ENCODE assay signal across 9 mouse cellular contexts in genomic region chr8:91132731-91133130, GRCm38 (mm10).
DNase-seq lines count a peak whose midpoint lies in the region; ATAC-seq and TF ChIP-seq lines count a peak whose summit lies in the region.
"Had no signal": no experiment of that assay in that cellular context is flagged by ENCODE, and none has a peak within 500 bp of the region (broad histone marks: within the 10 kb centered on the region; RNA-seq: fewer than 3 reads in every experiment).

No protein-coding gene starts in this region.

- DNase-seq in kidney, postnatal 0 days (ENCODE audit: low spot score): no peak
- no peak for DNase-seq in kidney, adult 18-20 months
- DNase-seq in adrenal gland, postnatal 36 days: no peak
- no peak for DNase-seq in spleen, postnatal 10 days (ENCODE audit: low spot score in 2 of 2)
- DNase-seq in kidney, adult 8-10 months: no peak
- DNase-seq: thymus, postnatal 14 days had no signal

- H3K36me3 ChIP-seq in kidney, postnatal 0 days (ENCODE audit: insufficient read depth, low read length): peaks cover 18% of the 10 kb centered on the region; the same call in 1 of the 2 replicates
- H3K36me3 ChIP-seq in embryonic facial prominence, embryonic 15.5 days: peaks cover 21% of the 10 kb centered on the region
- peaks cover 14% of the 10 kb centered on the region; the same call in 1 of the 2 replicates for H3K36me3 ChIP-seq in intestine, embryonic 15.5 days
- peaks cover 6% of the 10 kb centered on the region for H3K36me3 ChIP-seq in myocyte (ENCODE audit: control insufficient read depth, insufficient read depth)

- H3K79me2 ChIP-seq in myocyte (ENCODE audit: control insufficient read depth, insufficient read depth): no peaks in the 10 kb centered on the region

- no peaks in the 10 kb centered on the region for H3K27me3 ChIP-seq in kidney, postnatal 0 days (ENCODE audit: insufficient read depth, low read length)
- H3K27me3 ChIP-seq in embryonic facial prominence, embryonic 15.5 days: no peaks in the 10 kb centered on the region
- H3K27me3 ChIP-seq in intestine, embryonic 15.5 days (replicated peaks): no peaks in the 10 kb centered on the region
- H3K27me3 ChIP-seq in myocyte (ENCODE audit: control insufficient read depth, insufficient read depth, insufficient read length): no peaks in the 10 kb centered on the region

- H3K4me3 ChIP-seq in kidney, postnatal 0 days (replicated peaks; ENCODE audit: low read depth, low read length): peak overlapping the region; percentile 90
- peak overlapping the region; percentile 98 for H3K4me3 ChIP-seq in embryonic facial prominence, embryonic 15.5 days (replicated peaks)
- H3K4me3 ChIP-seq in intestine, embryonic 15.5 days (replicated peaks): peak overlapping the region; percentile 93
- H3K4me3 ChIP-seq in myocyte: peak overlapping the region; percentile 35

- H3K27ac ChIP-seq in kidney, postnatal 0 days: peak overlapping the region; percentile 88; the same call in 1 of the 2 replicates
- H3K27ac ChIP-seq in embryonic facial prominence, embryonic 15.5 days (replicated peaks): no peak overlapping the region
- H3K27ac ChIP-seq in intestine, embryonic 15.5 days: no peak overlapping the region

- WGBS in kidney, postnatal 0 days: 73% methylated on average over 4 of the region's 4 CpGs
- 71% methylated on average over 4 of the region's 4 CpGs for WGBS in embryonic facial prominence, embryonic 15.5 days
- WGBS in intestine, embryonic 15.5 days: 72% methylated on average over 4 of the region's 4 CpGs

- peak overlapping the region; percentile 84 for H3K4me2 ChIP-seq in kidney, postnatal 0 days (ENCODE audit: low read length)
- peak overlapping the region; percentile 83 for H3K4me2 ChIP-seq in embryonic facial prominence, embryonic 15.5 days (replicated peaks)
- H3K4me2 ChIP-seq in intestine, embryonic 15.5 days (replicated peaks): peak overlapping the region; percentile 90
- H3K4me2 ChIP-seq in myocyte (ENCODE audit: low read depth): peak overlapping the region; percentile 84

- TF ChIP-seq POLR2A in myocyte (IDR thresholded peaks at IDR 0.05; ENCODE audit: insufficient read length, low read depth): no peak

- H3K9me3 ChIP-seq in kidney, postnatal 0 days (replicated peaks; ENCODE audit: low read length): no peaks in the 10 kb centered on the region
- H3K9me3 ChIP-seq in embryonic facial prominence, embryonic 15.5 days (replicated peaks): no peaks in the 10 kb centered on the region
- no peaks in the 10 kb centered on the region for H3K9me3 ChIP-seq in intestine, embryonic 15.5 days

- ATAC-seq in kidney, postnatal 0 days (replicated peaks; ENCODE audit: low FRiP score, low read depth): no peak
- no peak for ATAC-seq in embryonic facial prominence, embryonic 15.5 days (ENCODE audit: insufficient number of reproducible peaks, low FRiP score, low TSS enrichment, low read depth)
- ATAC-seq in intestine, embryonic 15.5 days: no peak

- peak overlapping the region; percentile 43 for H3ac ChIP-seq in myocyte (ENCODE audit: control insufficient read depth, insufficient read length)

- no peak for TF ChIP-seq CTCF in kidney, postnatal 0 days (IDR thresholded peaks at IDR 0.05; ENCODE audit: low read depth)

- H3K4me1 ChIP-seq in kidney, postnatal 0 days (replicated peaks; ENCODE audit: insufficient read depth, low read length): peaks cover 18% of the 10 kb centered on the region
- H3K4me1 ChIP-seq in embryonic facial prominence, embryonic 15.5 days: peaks cover 13% of the 10 kb centered on the region
- peaks cover 7% of the 10 kb centered on the region; the same call in 1 of the 2 replicates for H3K4me1 ChIP-seq in intestine, embryonic 15.5 days (replicated peaks)

- peak overlapping the region; percentile 76; the same call in 1 of the 2 replicates for H3K9ac ChIP-seq in kidney, postnatal 0 days (ENCODE audit: low read depth, low read length)
- H3K9ac ChIP-seq in embryonic facial prominence, embryonic 15.5 days: no peak overlapping the region
- H3K9ac ChIP-seq in intestine, embryonic 15.5 days: 0 out of 2 replicates have a peak overlapping the region, but pooled peaks have one; percentile 80

TF ChIP-seq in myocyte, 11 proteins besides CTCF, POLR2A, EP300 and RAD21:
- TF ChIP-seq SRF (IDR thresholded peaks at IDR 0.05; ENCODE audit: control insufficient read depth, insufficient read length, low read depth) (no peak), E2F4 (IDR thresholded peaks at IDR 0.05; ENCODE audit: insufficient read depth) (no peak), USF1 (IDR thresholded peaks at IDR 0.05; ENCODE audit: low read depth) (no peak), REST (IDR thresholded peaks at IDR 0.05; ENCODE audit: insufficient read depth, insufficient read length) (no peak), TCF3 (IDR thresholded peaks at IDR 0.05; ENCODE audit: insufficient read length, low read depth) (no peak), TCF12 (IDR thresholded peaks at IDR 0.05; ENCODE audit: insufficient read depth, poor library complexity, severe bottlenecking) (no peak), MYOD1 (IDR thresholded peaks at IDR 0.05; ENCODE audit: control insufficient read depth in 1 of 3, insufficient read length in 2 of 3, low read depth in 2 of 3) (no peak)

Comparison
In these comparisons a context has a peak if more than half of its experiments do, and no peak if none do; other contexts are left out.
1. H3K4me3 ChIP-seq: peak in every context shown above with its lines; median percentile 98 in embryonic facial prominence, embryonic 15.5 days; 93 in intestine, embryonic 15.5 days; 90 in kidney, postnatal 0 days; 35 in myocyte.